Mouse (Mus musculus): ENCODE data around the gene Gm26620. TPM values are rescaled to one million over a fixed set of nuclear protein-coding genes. Genes with fewer than 3 reads are reported as not detected.

Gm26620 gene
- total RNA-seq, 2 experiments from 2014 or later: 0.75 TPM; not detected in 1

DNA sequence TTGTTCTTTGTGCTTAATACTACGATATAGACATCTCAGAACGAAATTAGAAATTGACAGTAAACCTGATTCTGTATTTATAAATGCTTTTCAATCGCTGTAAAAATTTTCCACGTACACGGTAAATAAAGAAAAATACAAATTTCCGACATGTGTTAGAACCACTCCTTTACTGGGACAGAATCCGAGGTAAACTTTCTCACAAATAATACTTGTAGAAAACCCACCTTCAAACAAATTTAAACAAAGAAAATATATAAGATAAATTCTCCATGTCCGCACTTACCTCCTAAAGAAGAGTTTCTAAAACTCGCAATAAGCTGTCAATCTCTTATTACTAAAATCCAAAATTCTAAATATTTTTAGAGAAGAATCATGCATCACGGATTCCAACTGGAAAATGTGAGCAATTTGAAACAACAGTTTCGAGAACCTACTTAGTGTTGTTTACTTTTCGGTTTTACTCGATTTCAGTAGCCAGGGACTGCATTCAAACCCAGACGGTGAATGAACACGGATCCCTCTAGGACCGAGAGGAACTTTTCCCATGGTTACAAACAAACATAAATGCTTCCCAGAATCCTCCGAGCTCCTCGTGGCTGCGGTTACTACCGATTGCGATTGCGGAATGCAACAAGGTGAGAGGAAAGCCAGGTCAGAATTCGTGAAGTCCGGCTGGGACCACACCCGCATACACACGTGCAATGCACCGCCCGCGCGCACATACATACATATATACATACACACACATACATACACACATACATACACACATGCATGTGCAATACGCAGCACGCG, 16.6 kb upstream of the Gm26620 start:
- ATAC-seq (replicated peaks; ENCODE audit: low FRiP score, low TSS enrichment, poor library complexity, severe bottlenecking): peak; percentile 71

- no peak for ATAC-seq (replicated peaks; ENCODE audit: low FRiP score, low TSS enrichment, poor library complexity, severe bottlenecking)
Observed at GRCm38 (mm10) chr1:170868905-170869283, 16.0 kb upstream of the Gm26620 start.

DNA sequence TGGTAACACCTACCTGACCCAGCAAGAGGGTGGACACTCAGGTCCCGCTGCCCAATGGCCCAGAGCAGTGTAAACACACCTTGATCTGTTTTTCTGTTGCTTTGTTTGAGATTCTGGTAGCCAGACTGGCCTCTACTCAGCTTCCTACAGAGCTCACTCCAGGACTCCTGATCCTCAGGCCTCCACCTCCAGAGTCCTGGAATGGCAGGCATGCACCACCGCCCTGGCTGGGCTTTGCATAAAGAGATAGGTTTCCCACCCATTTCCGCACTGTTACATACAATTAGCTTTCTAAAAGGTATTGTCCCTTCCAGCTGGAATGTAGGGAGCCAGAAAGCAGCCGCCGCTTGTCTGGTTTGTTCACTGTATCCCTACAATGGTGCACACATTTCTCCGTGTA, 13.5 kb upstream of the Gm26620 start:
- ATAC-seq (replicated peaks; ENCODE audit: low FRiP score, low TSS enrichment, poor library complexity, severe bottlenecking): no peak

GRCm38 (mm10) chr1:170871961-170872360, 12.9 kb upstream of the Gm26620 start:
- no peak for ATAC-seq (replicated peaks; ENCODE audit: low FRiP score, low TSS enrichment, poor library complexity, severe bottlenecking)

DNA sequence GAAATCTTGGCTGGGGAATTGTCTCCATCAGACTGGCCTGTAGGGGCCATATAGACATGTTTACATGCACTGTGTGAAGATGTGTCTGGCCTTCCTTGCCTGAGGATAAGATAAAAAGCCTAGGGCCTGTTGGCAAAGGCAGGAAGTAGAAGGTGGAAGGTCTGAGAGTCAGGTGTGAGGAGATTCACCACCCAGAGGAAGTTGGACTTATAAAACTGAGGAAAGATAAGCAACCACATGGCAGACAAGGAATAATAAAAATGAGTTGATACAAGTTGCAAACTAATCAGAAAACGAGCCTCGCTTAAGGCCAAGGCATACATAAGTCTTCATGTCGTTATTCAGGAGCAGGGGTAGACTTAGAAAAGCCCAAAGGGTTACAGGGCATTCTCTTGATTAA, 9.2 kb upstream of the Gm26620 start:
- no peak for ATAC-seq (replicated peaks; ENCODE audit: low FRiP score, low TSS enrichment, poor library complexity, severe bottlenecking)

GRCm38 (mm10) chr1:170876906-170877305, 8.0 kb upstream of the Gm26620 start:
- no peak for ATAC-seq (replicated peaks; ENCODE audit: low FRiP score, low TSS enrichment, poor library complexity, severe bottlenecking)

DNA sequence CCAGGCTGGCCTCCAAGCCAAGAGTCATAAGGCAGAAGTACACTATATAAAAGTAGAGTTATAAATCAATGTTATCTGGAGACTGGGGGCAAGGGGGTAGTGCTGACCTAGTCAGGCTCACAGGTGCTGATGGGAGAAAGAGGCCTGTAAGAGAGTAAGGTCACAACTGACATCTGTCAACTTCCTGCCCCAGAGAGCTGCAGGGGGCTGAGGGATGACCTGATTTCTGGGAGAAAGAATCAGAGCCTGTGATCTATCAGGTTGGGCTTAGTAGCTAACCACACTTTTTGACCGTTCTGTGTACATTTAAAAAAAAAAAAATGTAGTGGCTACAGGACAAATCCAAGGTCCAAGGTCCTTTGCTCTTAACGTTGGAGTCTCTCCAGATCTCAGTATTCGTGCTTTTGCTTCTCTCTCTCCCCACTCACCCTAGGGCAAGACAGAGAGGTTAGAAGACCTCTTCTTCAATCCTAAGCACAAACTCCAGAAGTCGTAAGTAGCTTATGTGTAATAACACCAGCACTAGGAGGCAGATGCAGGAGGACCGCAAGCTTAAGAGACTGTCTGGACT, 1.9 kb upstream of the Gm26620 start:
- no peak for ATAC-seq (replicated peaks; ENCODE audit: low FRiP score, low TSS enrichment, poor library complexity, severe bottlenecking)

DNA sequence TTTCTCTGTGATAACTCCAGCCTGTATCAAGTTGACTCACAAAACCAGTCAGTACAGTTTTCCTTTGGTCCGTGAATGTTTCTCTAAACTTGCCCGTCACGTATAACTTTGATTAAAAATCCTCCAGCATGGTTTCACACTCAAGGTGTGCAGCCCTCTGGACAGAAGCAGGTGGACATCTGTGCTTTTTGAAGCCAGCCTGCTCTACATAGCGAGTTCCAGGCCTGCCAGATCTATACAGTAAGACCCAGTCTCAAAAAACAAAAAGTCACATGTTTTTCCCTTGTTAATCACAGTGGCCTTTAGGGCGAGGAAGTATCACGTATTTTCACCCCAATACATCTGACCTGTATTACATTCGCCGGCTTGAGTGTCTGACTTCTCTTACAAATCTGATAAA, 475 bp upstream of the Gm26620 start:
- ATAC-seq (replicated peaks; ENCODE audit: low FRiP score, low TSS enrichment, poor library complexity, severe bottlenecking): no peak

DNA sequence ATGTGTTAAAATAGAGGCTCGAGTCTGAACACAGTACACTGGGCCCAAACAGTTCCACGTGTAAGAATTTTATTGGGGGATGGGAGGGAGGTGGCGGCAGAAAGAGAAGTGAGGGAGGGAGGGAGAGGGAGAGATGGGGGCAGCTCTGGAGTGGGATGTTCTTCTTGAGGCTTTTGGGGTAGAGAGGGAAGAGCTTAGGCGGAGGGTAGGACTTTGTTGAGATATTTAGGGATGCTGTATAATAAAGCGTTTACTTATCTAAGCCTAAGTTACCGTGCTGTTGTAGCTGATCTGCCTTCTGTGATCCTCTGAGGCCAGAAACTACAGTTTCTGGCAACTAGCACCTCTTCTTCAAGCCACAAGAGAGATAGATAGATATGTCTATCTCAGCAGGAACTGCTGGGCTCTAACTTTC, 1.2 kb downstream of the Gm26620 start:
- ATAC-seq (replicated peaks; ENCODE audit: low FRiP score, low TSS enrichment, poor library complexity, severe bottlenecking): peak; percentile 52

DNA sequence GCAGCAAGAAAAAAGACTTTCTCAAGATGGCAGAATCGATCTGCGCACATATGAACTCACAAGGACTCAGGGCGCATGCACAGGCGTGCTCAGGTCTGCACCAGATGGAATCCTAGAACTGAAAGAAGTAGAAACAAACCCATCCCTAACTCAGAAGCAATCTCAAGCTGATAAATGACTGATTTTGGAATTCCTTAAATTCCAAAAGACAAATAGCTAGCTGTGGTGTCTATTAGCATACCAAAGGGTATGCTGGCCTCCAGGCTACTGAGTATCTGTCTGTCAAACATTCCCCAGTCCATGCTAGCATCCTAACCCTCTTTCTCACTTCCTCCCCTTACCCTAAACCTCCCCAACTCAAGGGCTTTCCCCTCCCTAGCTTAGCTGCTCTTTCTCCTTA, 4.4 kb downstream of the Gm26620 start:
- ATAC-seq (replicated peaks; ENCODE audit: low FRiP score, low TSS enrichment, poor library complexity, severe bottlenecking): no peak

GRCm38 (mm10) chr1:170891646-170892045, 6.8 kb downstream of the Gm26620 start:
- no peak for ATAC-seq (replicated peaks; ENCODE audit: low FRiP score, low TSS enrichment, poor library complexity, severe bottlenecking)

DNA sequence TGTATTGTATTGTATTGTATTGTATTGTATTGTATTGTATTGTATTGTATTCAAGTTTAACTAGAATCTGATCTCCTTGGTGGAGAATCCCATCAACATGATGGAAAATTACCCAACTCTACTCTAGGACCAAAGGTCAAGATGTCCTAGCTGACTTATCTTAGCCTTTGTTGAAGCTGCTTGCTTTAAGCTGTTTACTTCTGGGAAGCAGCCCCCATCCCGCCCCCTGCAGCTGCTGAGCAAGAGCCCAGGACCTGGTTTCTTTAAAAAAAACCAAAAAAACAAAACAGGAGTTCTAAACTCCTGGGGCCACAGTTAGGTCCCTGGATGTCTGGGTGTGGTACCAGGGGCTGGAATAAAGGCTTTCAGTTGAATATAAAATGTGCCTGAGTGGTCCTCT, 7.4 kb downstream of the Gm26620 start:
- ATAC-seq (replicated peaks; ENCODE audit: low FRiP score, low TSS enrichment, poor library complexity, severe bottlenecking): no peak

DNA sequence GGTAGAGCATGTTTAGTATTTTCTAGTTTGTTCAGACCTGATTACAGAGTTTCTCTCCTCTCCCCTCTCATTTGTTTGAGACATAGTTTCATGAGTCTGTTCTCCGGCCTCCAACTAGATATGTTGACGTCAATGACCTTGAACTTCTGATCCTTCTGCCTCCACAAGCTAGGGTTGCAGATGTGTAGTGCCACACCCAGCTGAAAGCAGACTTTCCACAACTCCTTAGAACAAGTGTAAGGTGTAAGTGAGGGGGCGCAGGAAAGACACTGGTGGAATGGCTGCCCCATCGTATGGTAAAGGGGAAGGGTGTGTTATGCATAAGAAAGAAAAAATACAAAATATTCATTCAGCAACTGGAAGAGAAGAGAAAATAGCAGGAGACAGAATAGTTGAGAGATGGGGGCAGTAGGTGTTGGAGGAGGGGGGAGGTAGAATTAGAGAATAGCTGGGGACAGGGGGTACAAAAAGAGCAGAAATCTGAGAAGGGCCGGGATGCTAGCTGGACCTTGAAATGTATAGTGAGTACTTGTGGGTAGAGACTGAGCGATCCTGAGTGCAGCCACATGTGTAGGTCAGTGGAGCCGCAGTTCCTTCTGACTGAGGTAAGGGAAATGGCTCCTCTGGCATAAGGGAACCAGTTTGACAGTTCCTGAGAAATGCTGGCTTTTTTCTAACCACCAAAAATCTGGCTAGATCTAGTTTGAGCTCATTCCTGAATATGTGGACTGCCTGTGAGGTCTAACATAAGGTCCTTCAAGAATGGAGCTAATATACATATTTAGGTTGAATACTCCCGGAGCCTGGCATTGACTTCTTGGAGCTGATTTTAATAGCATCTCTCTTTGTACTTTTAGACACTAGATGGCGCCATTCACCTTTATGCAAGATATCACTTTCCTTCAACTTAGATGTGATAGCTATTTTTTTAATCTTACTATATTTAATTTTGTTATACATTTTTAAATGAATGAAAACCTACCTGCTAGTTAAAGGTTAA, 10.0 kb downstream of the Gm26620 start:
- ATAC-seq (replicated peaks; ENCODE audit: low FRiP score, low TSS enrichment, poor library complexity, severe bottlenecking): peak; percentile 56; the same call in 1 of the 2 replicates

GRCm38 (mm10) chr1:170896651-170897281, 11.9 kb downstream of the Gm26620 start:
- no peak for ATAC-seq (replicated peaks; ENCODE audit: low FRiP score, low TSS enrichment, poor library complexity, severe bottlenecking)

GRCm38 (mm10) chr1:170898413-170899075, 13.7 kb downstream of the Gm26620 start:
- no peak for ATAC-seq (replicated peaks; ENCODE audit: low FRiP score, low TSS enrichment, poor library complexity, severe bottlenecking)

GRCm38 (mm10) chr1:170900799-170901467, 16.1 kb downstream of the Gm26620 start:
- peak; percentile 42; the same call in 1 of the 2 replicates for ATAC-seq (replicated peaks; ENCODE audit: low FRiP score, low TSS enrichment, poor library complexity, severe bottlenecking)

GRCm38 (mm10) chr1:170901536-170902238, 16.8 kb downstream of the Gm26620 start:
- peak; percentile 82 for ATAC-seq (replicated peaks; ENCODE audit: low FRiP score, low TSS enrichment, poor library complexity, severe bottlenecking)

DNA sequence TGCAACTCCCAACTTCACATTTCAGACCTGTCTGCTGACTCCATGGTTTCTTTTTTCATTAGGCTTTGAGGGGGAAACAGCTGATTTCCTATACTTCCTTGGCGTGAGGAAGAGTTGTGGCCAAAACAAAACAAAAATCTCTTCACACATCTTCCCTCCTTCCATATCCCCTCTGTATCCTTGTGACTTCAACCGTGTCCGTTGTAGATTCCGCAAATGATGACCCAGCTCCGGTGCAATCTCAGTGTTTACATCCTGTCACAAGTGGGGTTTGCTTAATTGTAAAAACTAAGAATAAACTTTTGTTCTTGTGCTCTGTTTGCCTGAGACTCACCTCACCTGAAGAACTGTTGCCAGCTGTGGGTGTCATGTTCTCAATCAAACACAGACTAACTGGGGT, 18.6 kb downstream of the Gm26620 start:
- no peak for ATAC-seq (replicated peaks; ENCODE audit: low FRiP score, low TSS enrichment, poor library complexity, severe bottlenecking)
